Mouse (Mus musculus) R1 (cell line): Measurements from ENCODE around the gene Rundc3a.

Experiments used
- DNase-seq: peaks from one replicate; pipeline ENCODE4 v3.0.0-alpha.2; 2018; ENCODE audit warnings: low read depth, low spot score

Gene Rundc3a

GRCm38 (mm10) chr11:102447497-102447896, 54.3 kb downstream of the Rundc3a start, which contains the start of gene Fam171a2:
Gene Fam171a2 (minus strand): TSS chr11:102447682.
- peak; percentile 69 for DNase-seq

GRCm38 (mm10) chr11:102448327-102448726, 55.1 kb downstream of the Rundc3a start:
- DNase-seq, result peak; percentile 83

- no peak for DNase-seq
Measured at GRCm38 (mm10) chr11:102449043-102450008, 56.1 kb downstream of the Rundc3a start.
